Mouse (Mus musculus) liver, embryonic 14.5 days (tissue): Measurements from ENCODE around the gene Rbpms2. TPM values are rescaled to one million over a fixed set of nuclear protein-coding genes. Genes with fewer than 3 reads are reported as not detected.
"Not testable (repeated sequence)": the region's sequence is repeated elsewhere in the genome, so short reads cannot be mapped to it uniquely, and the experiment has no call there.

Experiments
- ATAC-seq: fragments of 200-750 bp; cut with Nextera tagmentation; 2 replicates; pipeline ENCODE4 v1.8.0; 2017; ENCODE audit warnings: moderate number of reproducible peaks, mild to moderate bottlenecking, moderate library complexity; ENCODE audit not compliant: insufficient read depth
- DNase-seq, 3 experiments: peaks; one replicate each; pipeline ENCODE4 v3.0.0-alpha.2; 2012 to 2013; ENCODE audit warnings: low read depth in 3 of 3, low spot score in 3 of 3
- H3K27ac ChIP-seq: fragments of 300-500 bp; sonication (generic); 2 replicates; pipeline ENCODE4 v1.5.1; 2014; ENCODE audit warnings: moderate library complexity, mild to moderate bottlenecking, control low read depth, inconsistent platforms
- H3K27me3 ChIP-seq: fragments of 300-500 bp; sonication (generic); 2 replicates; pipeline ENCODE4 v1.6.1; 2014; ENCODE audit warnings: mild to moderate bottlenecking, low read length, moderate library complexity; ENCODE audit not compliant: control insufficient read depth, insufficient read depth
- H3K36me3 ChIP-seq: fragments of 300-500 bp; sonication (generic); replicated peaks from 2 replicates; pipeline ENCODE4 v1.6.1; 2014; ENCODE audit warnings: low read depth; ENCODE audit not compliant: control insufficient read depth, insufficient read depth
- H3K4me1 ChIP-seq, 2 experiments: fragments of 200-500 bp in 1 of 2; fragments of 300-500 bp in 1 of 2; sonication (generic) in 1 of 2; replicated peaks; 2 replicates each; pipeline ENCODE4 v1.6.1; 2012 to 2014; ENCODE audit warnings: antibody characterized with exemption in 1 of 2, inconsistent platforms in 1 of 2, low read length in 1 of 2; ENCODE audit not compliant: control insufficient read depth in 2 of 2, insufficient read depth in 2 of 2
- H3K4me2 ChIP-seq: fragments of 300-500 bp; sonication (generic); 2 replicates; pipeline ENCODE4 v1.6.1; 2014; ENCODE audit warnings: low read depth, mild to moderate bottlenecking, control low read depth, moderate library complexity
- H3K4me3 ChIP-seq, 2 experiments: fragments of 200-500 bp in 1 of 2; fragments of 300-500 bp in 1 of 2; sonication (generic) in 1 of 2; 2 replicates each; pipeline ENCODE4 v1.5.1; 2012 to 2014; ENCODE audit warnings: low read depth in 2 of 2, low read length in 2 of 2, mild to moderate bottlenecking in 2 of 2, control low read depth in 1 of 2, inconsistent platforms in 1 of 2, moderate library complexity in 1 of 2; ENCODE audit not compliant: insufficient read depth in 1 of 2
- H3K9ac ChIP-seq: fragments of 300-500 bp; sonication (generic); replicated peaks from 2 replicates; pipeline ENCODE4 v1.6.1; 2014; ENCODE audit warnings: mild to moderate bottlenecking, control low read depth, moderate library complexity
- H3K9me3 ChIP-seq: fragments of 300-500 bp; sonication (generic); 2 replicates; pipeline ENCODE4 v1.6.1; 2016; ENCODE audit warnings: low read length, mixed read lengths; ENCODE audit not compliant: control insufficient read depth
- CTCF ChIP-seq: IDR thresholded peaks from 2 replicates; pipeline ENCODE4 v1.5.1; 2016; ENCODE audit warnings: antibody characterized with exemption, low read depth, control low read depth
- EP300 ChIP-seq: IDR thresholded peaks from 2 replicates; pipeline ENCODE4 v1.6.1; 2016; ENCODE audit warnings: antibody characterized with exemption, low read depth
- WGBS: fragments of 180-500 bp; shearing (Covaris S2); extraction: QIAGEN DNeasy Blood & Tissue Kit; methylation state at CpG from one replicate; pipeline ENCODE4 v1.1.7; 2014; ENCODE audit not compliant: insufficient replicate concordance; 5-methylcytosine and 5-hydroxymethylcytosine counted together
- polyA plus RNA-seq, 2 experiments: library from polyadenylated mRNA; depleted of rRNA in 1 of 2; stranded (reverse) in 1 of 2; unstranded in 1 of 2; fragments of >200 nt; fragmentation: Nextera tagmentation in 1 of 2; extraction: Ambion mirVana in 1 of 2; gene quantifications; 2 replicates each; pipeline versions ENCODE4 v1.2.1 to v1.2.3; 2012 to 2014

Rbpms2 gene
- polyA plus RNA-seq, 2 experiments = 8.9 to 11.9 TPM

GRCm38 (mm10) chr9:65680938-65681633 is 51.6 kb downstream of the Rbpms2 start:
- Histone ChIP-seq H3K27me3 (no peaks in the 10 kb centered on the region), H3K4me3 (no peak overlapping the region), H3K36me3 (no peaks in the 10 kb centered on the region), H3K9ac (no peak overlapping the region), H3K4me2 (no peak overlapping the region), H3K4me1 (peaks cover 9 to 19% of the 10 kb centered on the region in 2 experiments), H3K9me3 (no peaks in the 10 kb centered on the region), H3K27ac (no peak overlapping the region)
- 57% methylated on average over 4 of the region's 4 CpGs for WGBS
- ATAC-seq = no peak
- no peak for TF ChIP-seq CTCF
- TF ChIP-seq EP300 = no peak
- no peak for DNase-seq

- WGBS = 76% methylated on average over 2 of the region's 2 CpGs
- H3K27me3 ChIP-seq = no peaks in the 10 kb centered on the region
- no peak overlapping the region for H3K9ac ChIP-seq
- peaks cover 9 to 18% of the 10 kb centered on the region in 2 experiments for H3K4me1 ChIP-seq
- H3K9me3 ChIP-seq = no peaks in the 10 kb centered on the region
- no peak overlapping the region for H3K4me2 ChIP-seq
- TF ChIP-seq EP300 = no peak
- no peak for TF ChIP-seq CTCF
- no peak overlapping the region for H3K27ac ChIP-seq
- no peaks in the 10 kb centered on the region for H3K36me3 ChIP-seq
- no peak for ATAC-seq
- DNase-seq = no peak
- no peak overlapping the region for H3K4me3 ChIP-seq
Measured at GRCm38 (mm10) chr9:65681634-65681940, 52.1 kb downstream of the Rbpms2 start.

DNA sequence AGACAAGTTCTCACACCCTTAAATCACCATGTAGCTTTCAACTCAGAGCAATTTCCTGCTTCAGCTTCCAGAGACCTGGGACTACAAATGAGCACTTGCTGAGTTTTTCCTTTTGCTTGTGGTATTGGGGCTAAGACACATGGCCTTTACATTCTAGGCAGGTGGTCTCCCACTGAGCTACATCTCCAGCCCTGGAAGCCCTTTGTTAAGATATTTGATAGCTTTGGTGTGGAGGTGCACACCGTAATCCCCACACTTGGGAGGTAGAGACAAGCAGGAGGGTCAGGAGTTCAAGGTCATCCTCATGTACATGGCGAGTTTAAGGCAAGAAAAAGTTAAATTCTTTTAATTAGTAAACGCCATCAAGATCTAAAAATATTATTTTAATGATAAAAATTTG is 52.7 kb downstream of the Rbpms2 start:
- H3K4me2 ChIP-seq = no peak overlapping the region
- no peaks in the 10 kb centered on the region for H3K27me3 ChIP-seq
- H3K4me1 ChIP-seq = peaks cover 7 to 15% of the 10 kb centered on the region in 2 experiments
- WGBS = 67% methylated on average over 3 of the region's 3 CpGs
- no peak overlapping the region for H3K9ac ChIP-seq
- H3K9me3 ChIP-seq = no peaks in the 10 kb centered on the region
- no peak overlapping the region for H3K27ac ChIP-seq
- H3K36me3 ChIP-seq = no peaks in the 10 kb centered on the region
- no peak overlapping the region for H3K4me3 ChIP-seq
- no peak for TF ChIP-seq EP300
- no peak for TF ChIP-seq CTCF
- ATAC-seq (no peak), DNase-seq (no peak)

DNA sequence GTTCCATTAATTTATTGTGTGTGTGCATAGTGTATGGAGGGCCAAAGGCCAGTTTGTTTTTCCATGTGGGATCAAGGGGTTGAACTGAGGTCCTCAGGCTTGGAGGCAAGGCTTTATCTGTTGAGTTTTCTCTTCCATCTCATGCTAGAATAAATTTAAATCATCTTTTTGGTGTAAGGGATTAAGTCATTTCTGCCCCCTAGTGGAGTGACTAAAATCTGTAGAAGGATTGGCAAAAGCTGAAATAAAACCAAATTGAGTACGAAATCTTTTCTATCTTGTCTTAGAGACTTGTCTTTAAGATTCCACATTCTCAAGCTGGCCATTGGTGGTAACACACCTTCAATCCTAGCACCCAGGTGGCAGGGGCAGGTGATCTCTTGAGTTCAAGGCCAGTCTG is 53.5 kb downstream of the Rbpms2 start:
- TF ChIP-seq EP300 (no peak), CTCF (peak; percentile 43; the same call in 1 of the 2 replicates)

DNA sequence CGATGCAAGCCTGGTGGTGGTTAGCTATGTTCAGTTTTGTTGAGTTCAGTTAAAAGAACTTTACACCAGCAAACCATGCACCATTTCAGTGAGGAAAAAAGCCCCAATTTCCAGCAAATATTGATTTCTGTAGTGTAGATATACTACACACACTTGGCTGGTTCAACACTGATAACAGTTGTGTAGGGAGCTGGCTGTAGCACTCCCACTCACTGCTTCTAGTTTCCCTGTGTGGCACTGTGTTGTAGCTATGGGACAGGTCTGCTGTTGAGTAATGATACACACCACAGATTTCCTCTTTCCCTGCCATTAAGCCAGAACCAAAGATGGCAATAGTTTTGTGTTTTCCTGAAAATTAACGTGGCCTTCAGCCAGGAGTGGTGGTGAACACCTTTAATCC is 55.3 kb downstream of the Rbpms2 start:
- peak; percentile 62; the same call in 1 of the 2 replicates for ATAC-seq
- Histone ChIP-seq H3K4me3 (no peak overlapping the region), H3K36me3 (no peaks in the 10 kb centered on the region; the same call in 1 of the 2 replicates), H3K9ac (no peak overlapping the region), H3K27ac (no peak overlapping the region), H3K9me3 (no peaks in the 10 kb centered on the region), H3K4me1 (peaks cover 6 to 8% of the 10 kb centered on the region in 2 experiments), H3K4me2 (no peak overlapping the region), H3K27me3 (no peaks in the 10 kb centered on the region)
- TF ChIP-seq CTCF = no peak
- TF ChIP-seq EP300 = no peak
- DNase-seq = no peak
- 31% methylated on average over 2 of the region's 2 CpGs for WGBS

More for the DNA sequence above, 53.5 kb downstream of the Rbpms2 start:
- Histone ChIP-seq H3K36me3 (no peaks in the 10 kb centered on the region; the same call in 1 of the 2 replicates), H3K4me1 (peaks cover 6 to 13% of the 10 kb centered on the region in 2 experiments), H3K27me3 (no peaks in the 10 kb centered on the region), H3K27ac (no peak overlapping the region), H3K4me2 (no peak overlapping the region), H3K9ac (no peak overlapping the region), H3K4me3 (no peak overlapping the region), H3K9me3 (no peaks in the 10 kb centered on the region)
- DNase-seq = no peak
- 62% methylated on average over 1 of the region's 1 CpGs for WGBS
- no peak for ATAC-seq

DNA sequence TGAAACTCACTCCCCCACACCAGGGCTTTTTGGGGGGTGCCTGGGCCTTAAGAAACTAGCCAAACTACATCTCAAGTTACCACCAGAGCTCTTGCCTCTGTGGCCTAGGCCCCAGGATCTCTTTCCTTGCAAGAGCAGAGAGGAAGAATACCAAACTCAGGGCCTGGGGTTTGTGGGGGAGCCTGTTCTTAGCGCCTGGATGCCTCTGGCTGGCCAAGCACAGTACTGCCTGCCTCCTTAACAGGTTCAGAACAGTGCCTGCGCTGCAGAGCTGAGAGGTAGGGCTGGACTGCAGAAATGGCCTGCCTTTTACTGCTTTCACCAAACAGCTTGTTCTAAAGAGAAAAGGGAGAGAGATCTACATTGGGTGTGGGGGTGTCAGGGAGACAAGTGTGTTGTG is 60.4 kb downstream of the Rbpms2 start:
- WGBS = 83% methylated on average over 2 of the region's 2 CpGs

More for the DNA sequence above, 60.4 kb downstream of the Rbpms2 start:
- not testable (repeated sequence) for H3K36me3 ChIP-seq, H3K9me3 ChIP-seq, H3K9ac ChIP-seq, ATAC-seq, H3K4me3 ChIP-seq, H3K27ac ChIP-seq, H3K27me3 ChIP-seq, DNase-seq, H3K4me1 ChIP-seq, H3K4me2 ChIP-seq
